15 mouse cellular contexts compared by ENCODE assay signal in the genomic region with DNA sequence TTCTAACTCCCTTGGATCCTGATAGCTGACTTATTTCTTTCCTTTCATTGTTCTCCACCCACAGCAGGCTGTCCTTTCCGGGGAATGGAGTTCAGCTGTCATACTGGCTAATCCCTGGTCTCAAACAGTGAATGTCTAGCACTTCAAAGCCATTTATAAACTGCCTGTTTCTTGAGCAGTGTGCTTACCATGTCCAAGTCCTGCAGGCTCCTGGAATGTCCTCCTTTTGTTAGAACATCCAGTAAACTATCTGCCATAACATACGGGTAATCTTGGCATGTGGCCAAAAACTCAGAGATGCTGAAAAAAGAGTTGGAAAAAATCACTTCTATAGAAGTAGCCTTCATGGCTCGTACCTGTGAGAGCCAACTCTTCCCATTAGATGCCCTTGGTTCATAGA. TPM values are rescaled to one million over a fixed set of nuclear protein-coding genes. Genes with fewer than 3 reads are reported as not detected.
DNase-seq lines count a peak whose midpoint lies in the region; TF ChIP-seq lines count a peak whose summit lies in the region.
"Had no signal": no experiment of that assay in that cellular context is flagged by ENCODE, and none has a peak within 500 bp of the region (broad histone marks: within the 10 kb centered on the region; RNA-seq: fewer than 3 reads in every experiment).

No protein-coding gene starts in this region.

- H3K4me3 ChIP-seq in kidney, adult 2 months (ENCODE audit: insufficient read depth, low read depth, low read length): no peak overlapping the region
- H3K4me3 ChIP-seq: forebrain, embryonic 15.5 days; intestine, embryonic 15.5 days; limb, embryonic 13.5 days; midbrain, embryonic 12.5 days; neural tube, embryonic 13.5 days had no signal

- H3K4me1 ChIP-seq in kidney, adult 2 months (ENCODE audit: control insufficient read depth, insufficient read depth, low read length): no peaks in the 10 kb centered on the region
- H3K4me1 ChIP-seq: intestine, embryonic 15.5 days; limb, embryonic 13.5 days; midbrain, embryonic 12.5 days; neural tube, embryonic 13.5 days had no signal

- WGBS in kidney, adult 2 months: 60% methylated on average over 3 of the region's 3 CpGs

- H3K27me3 ChIP-seq in kidney, adult 2 months (replicated peaks; ENCODE audit: control insufficient read depth, insufficient read depth, low read length): no peaks in the 10 kb centered on the region
- H3K27me3 ChIP-seq: forebrain, embryonic 15.5 days; intestine, embryonic 15.5 days; limb, embryonic 13.5 days; midbrain, embryonic 12.5 days; neural tube, embryonic 13.5 days had no signal

- H3K36me3 ChIP-seq in kidney, adult 2 months (ENCODE audit: control insufficient read depth, insufficient read depth, low read length): peaks cover 13% of the 10 kb centered on the region

- no peak overlapping the region for H3K27ac ChIP-seq in kidney, adult 2 months (ENCODE audit: insufficient read depth, low read depth, low read length)
- H3K27ac ChIP-seq: forebrain, embryonic 15.5 days; intestine, embryonic 15.5 days; limb, embryonic 13.5 days; midbrain, embryonic 12.5 days; neural tube, embryonic 13.5 days had no signal

- DNase-seq in frontal cortex, adult 2 months (ENCODE audit: extremely low spot score in 1 of 2, low spot score in 1 of 2): peak; percentile 32 to 34
- no peak for DNase-seq in frontal cortex, postnatal 14 days (ENCODE audit: low spot score in 2 of 2)
- peak; percentile 32 for DNase-seq in kidney, adult 2 months
- DNase-seq in kidney, postnatal 10 days: no peak
- DNase-seq in right cerebral cortex, adult 2 months (ENCODE audit: low spot score in 2 of 2): peak; percentile 25 to 32
- DNase-seq in right cerebral cortex, postnatal 10 days (ENCODE audit: low spot score in 2 of 2): no peak
- DNase-seq in left cerebral cortex, adult 11 months (ENCODE audit: low spot score): no peak
- DNase-seq: layer of hippocampus, adult 9-11 months; lung, adult 2 months; thymus, postnatal 25 days had no signal

- no peak for TF ChIP-seq CTCF in kidney, adult 2 months (conservative IDR thresholded peaks at IDR 0.05; ENCODE audit: insufficient read depth, insufficient read length, low read depth, low read length)

- no peak for TF ChIP-seq POLR2A in kidney, adult 2 months (IDR thresholded peaks at IDR 0.05; ENCODE audit: low read depth, low read length)

RNA-seq across cellular contexts. Expression of a gene that starts 22.8 kb away (rescaled TPM):
- polyA plus RNA-seq in frontal cortex, adult 2 months (2012; rRNA removed): 54.5 and 66.0 TPM in 2 replicates
- 23.9 and 25.6 TPM in 2 replicates for polyA plus RNA-seq in kidney, adult 2 months (2012; rRNA removed)

Comparison
In these comparisons a context has a peak if more than half of its experiments do, and no peak if none do; other contexts are left out.
1. DNase-seq: peak in frontal cortex, adult 2 months (2 of 2), kidney, adult 2 months (single experiment) and right cerebral cortex, adult 2 months (2 of 2); none in frontal cortex, postnatal 14 days (0 of 2), kidney, postnatal 10 days (single experiment), right cerebral cortex, postnatal 10 days (0 of 2) and left cerebral cortex, adult 11 months (single experiment).